Mouse (Mus musculus): ENCODE measurements around the gene Polr1d. TPM values are rescaled to one million over a fixed set of nuclear protein-coding genes. Genes with fewer than 3 reads are reported as not detected.

Gene Polr1d
- polyA plus RNA-seq, 1 experiment from 2014 or later, result 139 TPM

GRCm38 (mm10) chr5:147073805-147074204 lies 3.0 kb upstream of the Polr1d start:
- ATAC-seq (ENCODE audit: insufficient number of reproducible peaks, low FRiP score, low TSS enrichment, low read depth), result no peak
- no peak overlapping the region for H3K9ac ChIP-seq
- no peak overlapping the region for H3K4me3 ChIP-seq (replicated peaks)
- WGBS, result 75% methylated on average over 6 of the region's 6 CpGs
- peaks cover 40% of the 10 kb centered on the region for H3K4me1 ChIP-seq
- H3K27ac ChIP-seq (replicated peaks), result no peak overlapping the region
- no peaks in the 10 kb centered on the region for H3K36me3 ChIP-seq
- H3K27me3 ChIP-seq, result no peaks in the 10 kb centered on the region
- no peak overlapping the region for H3K4me2 ChIP-seq (replicated peaks)
- no peaks in the 10 kb centered on the region for H3K9me3 ChIP-seq (replicated peaks)

DNA sequence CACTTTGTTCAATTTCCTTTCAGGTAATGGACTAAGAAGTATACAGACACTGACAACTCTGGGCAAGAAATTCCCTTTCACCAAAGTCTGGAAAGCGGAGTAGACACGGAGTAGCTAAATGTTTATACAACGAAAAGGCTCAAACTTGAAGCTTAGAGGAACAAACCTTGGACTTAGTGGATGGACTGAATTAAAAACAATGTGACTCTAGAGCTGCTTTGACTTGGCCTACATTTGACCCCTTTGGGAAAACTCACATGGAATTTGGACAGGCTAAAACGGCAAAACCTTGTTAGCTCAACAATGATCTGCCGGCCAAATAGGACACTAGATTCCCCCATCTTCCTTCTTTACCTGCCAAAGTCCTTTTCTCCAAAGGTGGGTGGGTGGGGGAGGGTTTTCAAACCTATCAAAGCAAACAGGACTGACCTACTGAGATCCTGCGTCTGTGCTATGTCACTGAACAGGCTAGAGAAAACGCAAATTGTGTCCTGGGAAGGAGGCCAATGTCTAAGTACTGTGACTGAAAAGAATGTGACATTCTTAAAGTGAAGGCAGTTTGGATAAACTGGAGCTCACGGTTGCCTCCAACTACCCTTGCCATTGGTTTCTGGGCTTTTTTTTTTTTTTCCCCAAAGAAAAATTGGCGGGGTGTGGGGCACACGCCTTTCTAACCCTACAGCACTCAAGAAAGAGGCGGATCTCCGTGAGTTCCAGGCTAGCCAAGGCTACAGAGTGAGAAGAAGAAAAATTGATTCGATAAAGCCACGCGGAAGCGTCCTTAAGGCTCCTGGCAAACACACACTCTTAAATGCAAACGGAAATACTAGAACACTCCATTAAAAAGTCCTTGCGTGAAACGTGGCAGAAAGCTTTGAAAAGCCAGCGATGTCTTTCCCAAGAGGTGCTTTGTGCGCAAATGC lies 1.5 kb upstream of the Polr1d start:
- Histone ChIP-seq H3K27me3 (no peaks in the 10 kb centered on the region), H3K36me3 (no peaks in the 10 kb centered on the region; the same call in 1 of the 2 replicates), H3K4me3 (replicated peaks) (peak overlapping the region; percentile 73), H3K9me3 (replicated peaks) (no peaks in the 10 kb centered on the region), H3K4me2 (replicated peaks) (peak overlapping the region; percentile 94), H3K4me1 (peaks cover 34% of the 10 kb centered on the region), H3K27ac (replicated peaks) (peak overlapping the region; percentile 98), H3K9ac (peak overlapping the region; percentile 73)
- WGBS, result 11% methylated on average over 21 of the region's 21 CpGs
- no peak for ATAC-seq (ENCODE audit: insufficient number of reproducible peaks, low FRiP score, low TSS enrichment, low read depth)

DNA sequence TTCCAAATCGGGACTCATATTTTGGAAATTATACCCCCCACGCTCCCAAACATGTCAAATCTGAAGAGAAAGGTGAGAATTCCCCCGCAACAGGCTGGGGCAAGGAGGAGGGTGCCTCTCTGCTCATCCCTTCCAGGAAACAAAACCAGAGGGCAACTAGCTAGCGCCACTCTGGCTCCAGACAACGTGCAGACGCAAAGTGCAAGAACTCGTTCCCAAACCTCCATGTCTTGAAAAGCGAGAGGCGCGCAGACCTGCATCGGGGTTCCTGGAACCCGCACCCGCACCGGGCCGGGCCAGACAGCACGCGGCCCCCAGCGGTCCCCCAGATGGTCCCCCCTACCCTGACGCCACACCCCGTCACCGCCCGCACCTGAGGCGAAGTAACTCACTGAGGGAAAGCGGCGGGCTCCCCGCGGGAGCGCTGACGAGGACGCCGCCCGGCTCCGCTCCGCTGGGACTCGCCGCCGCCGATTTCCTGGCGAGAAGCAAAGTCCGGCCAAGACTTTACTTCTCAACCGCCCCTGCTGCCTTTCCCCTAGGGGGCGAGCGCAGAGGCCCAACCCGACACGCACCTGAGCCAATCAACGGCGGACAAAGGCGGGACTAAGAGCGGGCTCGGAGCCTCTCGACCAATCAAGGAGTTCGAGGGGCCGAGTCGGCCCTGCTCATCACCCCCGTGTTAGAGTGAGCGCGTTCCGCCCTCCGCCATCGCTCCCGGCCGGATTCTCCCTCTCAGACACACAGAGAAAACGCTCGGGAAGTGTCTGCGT lies 638 bp upstream of the Polr1d start, which contains the start of gene Lnx2:
Lnx2 (minus strand) TSS at position 561 of the 773 bp plus-strand sequence.
- Histone ChIP-seq H3K4me2 (replicated peaks) (peak within 1 kb of the TSS; percentile 94), H3K4me3 (replicated peaks) (peak within 1 kb of the TSS; percentile 73), H3K9me3 (replicated peaks) (no peaks in the 10 kb centered on the region), H3K36me3 (peaks cover under 1% of the 10 kb centered on the region; the same call in 1 of the 2 replicates), H3K9ac (peak within 1 kb of the TSS; percentile 77), H3K27ac (replicated peaks) (peak within 1 kb of the TSS; percentile 98), H3K27me3 (no peaks in the 10 kb centered on the region), H3K4me1 (peaks cover 30% of the 10 kb centered on the region)
- WGBS, result under 1% methylated on average over 65 of the region's 65 CpGs
- peak; percentile 99 for ATAC-seq (ENCODE audit: insufficient number of reproducible peaks, low FRiP score, low TSS enrichment, low read depth)

- Histone ChIP-seq H3K36me3 (peaks cover 7% of the 10 kb centered on the region), H3K4me1 (peaks cover 30% of the 10 kb centered on the region), H3K27ac (replicated peaks) (peak overlapping the region; percentile 98), H3K9ac (peak overlapping the region; percentile 77), H3K4me2 (replicated peaks) (peak overlapping the region; percentile 94), H3K4me3 (replicated peaks) (peak overlapping the region; percentile 73), H3K27me3 (no peaks in the 10 kb centered on the region), H3K9me3 (replicated peaks) (no peaks in the 10 kb centered on the region)
- under 1% methylated on average over 57 of the region's 57 CpGs for WGBS
- ATAC-seq (ENCODE audit: insufficient number of reproducible peaks, low FRiP score, low TSS enrichment, low read depth), result peak; percentile 63
Observed at GRCm38 (mm10) chr5:147077305-147078034, 620 bp downstream of the Polr1d start.

DNA sequence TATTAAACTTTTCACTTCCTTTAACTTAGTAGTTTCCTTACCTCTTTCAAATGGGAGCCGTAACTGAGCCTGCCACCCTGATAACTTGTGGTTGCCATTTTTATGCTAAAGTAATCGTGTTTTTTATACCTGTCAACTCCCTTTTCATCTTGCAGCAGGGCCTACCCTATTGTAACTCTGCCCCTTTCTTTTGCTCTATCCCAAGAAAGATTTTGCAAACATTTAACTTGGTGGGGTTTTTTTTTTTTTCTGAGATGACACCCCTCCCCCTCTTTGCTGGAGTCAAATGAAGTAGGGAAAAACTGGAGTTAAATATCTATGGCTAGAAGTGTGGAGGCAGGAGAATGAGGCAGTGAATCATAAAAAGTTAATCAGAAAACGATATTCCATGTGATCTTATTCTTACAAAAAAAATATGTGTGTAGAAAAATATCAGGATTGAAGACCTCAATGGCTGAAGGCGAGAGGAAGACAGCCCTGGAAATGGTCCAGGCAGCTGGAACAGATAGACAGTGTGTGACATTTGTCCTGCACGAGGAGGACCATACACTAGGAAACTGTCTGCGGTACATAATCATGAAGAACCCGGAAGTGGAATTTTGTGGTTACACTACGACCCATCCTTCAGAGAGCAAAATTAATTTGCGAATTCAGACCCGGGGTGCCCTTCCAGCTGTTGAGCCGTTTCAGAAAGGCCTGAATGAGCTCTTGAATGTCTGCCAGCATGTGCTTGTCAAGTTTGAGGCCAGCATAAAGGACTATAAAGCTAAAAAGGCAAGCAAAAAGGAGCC lies 1.5 kb downstream of the Polr1d start:
- Histone ChIP-seq H3K9me3 (replicated peaks) (no peaks in the 10 kb centered on the region), H3K27ac (replicated peaks) (no peak overlapping the region), H3K4me2 (replicated peaks) (peak overlapping the region; percentile 94), H3K4me1 (peaks cover 25% of the 10 kb centered on the region), H3K4me3 (replicated peaks) (peak overlapping the region; percentile 73), H3K9ac (peak overlapping the region; percentile 77), H3K36me3 (peaks cover 7% of the 10 kb centered on the region), H3K27me3 (no peaks in the 10 kb centered on the region)
- 48% methylated on average over 11 of the region's 11 CpGs for WGBS
- no peak for ATAC-seq (ENCODE audit: insufficient number of reproducible peaks, low FRiP score, low TSS enrichment, low read depth)

DNA sequence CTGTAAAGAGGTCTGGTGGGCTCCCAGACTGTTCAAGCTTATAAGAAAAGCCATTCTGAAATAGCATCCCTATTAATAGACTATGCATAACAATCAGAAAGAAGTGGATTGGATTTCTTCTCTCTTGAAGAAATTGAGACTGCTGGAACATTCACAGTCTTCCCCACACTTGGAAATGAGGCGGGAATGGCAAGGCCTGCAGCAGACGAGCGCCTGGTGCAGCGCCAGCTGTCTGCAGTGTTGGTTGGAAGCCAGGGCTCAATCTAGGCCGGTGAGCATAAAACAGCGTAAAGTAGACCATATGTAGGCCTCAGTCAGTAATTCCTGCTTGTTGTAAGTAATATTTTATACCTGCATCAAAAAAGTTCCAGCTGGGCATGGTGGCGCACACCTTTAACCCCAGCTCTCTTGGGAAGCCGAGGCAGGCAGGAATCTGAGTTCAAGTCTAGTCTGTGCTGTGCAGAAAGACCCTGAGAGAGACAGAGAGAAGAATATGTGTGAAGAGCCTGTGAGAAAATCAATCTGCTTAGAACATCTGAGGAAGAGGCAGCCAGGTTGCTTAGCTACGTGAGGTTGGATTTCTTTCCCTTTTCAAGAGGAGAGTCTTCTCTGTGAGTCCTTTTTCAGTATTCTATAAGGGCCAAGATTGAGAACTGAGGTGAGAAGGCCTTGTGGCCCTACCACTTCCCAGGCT lies 8.5 kb downstream of the Polr1d start:
- peaks cover 7% of the 10 kb centered on the region for H3K36me3 ChIP-seq
- H3K9me3 ChIP-seq (replicated peaks), result no peaks in the 10 kb centered on the region
- H3K4me3 ChIP-seq (replicated peaks), result no peak overlapping the region
- H3K27me3 ChIP-seq, result no peaks in the 10 kb centered on the region
- no peak overlapping the region for H3K9ac ChIP-seq
- no peak for ATAC-seq (ENCODE audit: insufficient number of reproducible peaks, low FRiP score, low TSS enrichment, low read depth)
- peaks cover 29% of the 10 kb centered on the region for H3K4me1 ChIP-seq
- H3K4me2 ChIP-seq (replicated peaks), result no peak overlapping the region
- WGBS, result 53% methylated on average over 9 of the region's 9 CpGs
- peak overlapping the region; percentile 65 for H3K27ac ChIP-seq (replicated peaks)

DNA sequence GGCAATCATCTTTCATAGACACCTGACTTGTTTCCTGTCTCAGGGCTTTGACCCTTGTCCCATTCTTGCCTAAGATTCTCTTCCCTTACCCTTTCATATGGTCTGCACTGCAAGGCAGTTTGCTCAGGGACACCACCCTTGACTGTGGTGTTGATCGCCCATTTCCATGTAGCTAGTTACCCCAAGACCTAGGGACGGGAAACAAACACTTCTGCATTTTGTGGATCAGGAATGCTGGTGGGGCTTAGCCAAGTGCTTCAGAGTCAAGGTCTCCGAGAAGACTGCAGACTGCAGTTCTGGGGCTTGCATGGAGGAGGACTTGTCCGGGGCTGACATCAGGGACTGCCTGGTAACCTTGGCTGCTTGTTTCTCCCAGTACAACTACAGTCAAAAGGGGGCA lies 10.0 kb downstream of the Polr1d start:
- Histone ChIP-seq H3K36me3 (no peaks in the 10 kb centered on the region), H3K27ac (replicated peaks) (no peak overlapping the region), H3K4me1 (peaks cover 34% of the 10 kb centered on the region), H3K9ac (no peak overlapping the region), H3K4me2 (replicated peaks) (no peak overlapping the region), H3K27me3 (no peaks in the 10 kb centered on the region), H3K9me3 (replicated peaks) (no peaks in the 10 kb centered on the region), H3K4me3 (replicated peaks) (no peak overlapping the region)
- 91% methylated on average over 4 of the region's 4 CpGs for WGBS
- ATAC-seq (ENCODE audit: insufficient number of reproducible peaks, low FRiP score, low TSS enrichment, low read depth), result no peak

DNA sequence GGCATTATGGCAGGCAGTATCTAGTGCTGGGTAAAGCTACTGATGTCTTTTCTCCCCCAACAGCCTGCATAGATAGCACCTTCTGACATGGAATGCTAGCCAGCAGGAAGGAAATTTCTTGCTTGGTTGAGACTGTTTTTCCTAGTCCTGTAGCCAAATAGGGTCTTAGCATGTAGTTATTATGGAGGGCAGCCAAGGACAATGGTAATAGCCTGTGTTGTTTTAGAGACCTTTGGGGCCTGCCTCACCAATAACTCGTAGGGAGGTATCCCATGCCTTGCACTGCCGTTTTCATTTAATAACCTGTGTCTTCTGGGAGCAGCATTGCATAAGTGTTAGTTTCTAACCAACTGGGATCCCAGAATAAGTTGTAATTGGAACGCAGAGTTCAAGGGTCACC lies 13.0 kb downstream of the Polr1d start:
- H3K27ac ChIP-seq (replicated peaks), result peak overlapping the region; percentile 82; the same call in 1 of the 2 replicates
- H3K4me3 ChIP-seq (replicated peaks), result no peak overlapping the region
- no peak for ATAC-seq (ENCODE audit: insufficient number of reproducible peaks, low FRiP score, low TSS enrichment, low read depth)
- peaks cover 20% of the 10 kb centered on the region for H3K4me1 ChIP-seq
- H3K4me2 ChIP-seq (replicated peaks), result no peak overlapping the region
- no peaks in the 10 kb centered on the region for H3K36me3 ChIP-seq
- H3K9me3 ChIP-seq (replicated peaks), result no peaks in the 10 kb centered on the region
- no peak overlapping the region for H3K9ac ChIP-seq
- 47% methylated on average over 3 of the region's 3 CpGs for WGBS
- no peaks in the 10 kb centered on the region for H3K27me3 ChIP-seq

DNA sequence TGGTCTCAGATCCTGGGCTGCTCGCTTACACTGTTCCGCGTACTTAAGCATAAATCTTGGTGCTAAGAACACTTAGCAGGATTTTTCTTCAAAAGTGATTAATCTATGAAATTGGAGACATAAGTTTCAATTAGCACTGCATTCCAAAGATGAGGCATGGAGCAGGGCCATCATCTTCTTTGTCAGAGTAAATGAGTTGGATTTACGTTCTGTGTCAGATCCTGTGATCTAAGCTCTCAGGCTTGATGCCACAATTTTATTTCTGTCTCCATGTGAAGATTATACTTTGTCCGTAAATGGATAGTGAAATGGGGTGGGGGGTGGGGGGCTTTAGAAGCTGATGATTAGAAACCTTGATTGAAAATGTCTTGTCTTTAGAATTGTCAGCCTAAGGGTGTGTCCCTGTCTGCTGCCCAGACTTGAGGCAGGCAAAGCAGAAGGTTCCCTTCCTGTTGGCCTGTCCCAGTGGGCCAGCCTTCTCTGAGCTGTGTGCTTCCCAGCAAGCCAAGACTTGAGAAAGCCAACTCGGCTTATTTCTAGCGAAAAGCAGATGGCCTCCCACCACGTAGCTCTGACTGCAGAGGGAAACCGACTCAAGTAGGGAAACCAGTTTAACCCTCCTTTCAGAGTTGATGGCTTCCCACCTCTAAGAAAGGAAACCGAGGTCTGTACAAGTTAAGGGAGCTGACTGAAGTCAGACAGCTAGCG lies 13.6 kb downstream of the Polr1d start:
- H3K9ac ChIP-seq, result no peak overlapping the region
- no peak overlapping the region for H3K4me3 ChIP-seq (replicated peaks)
- H3K27ac ChIP-seq (replicated peaks), result peak overlapping the region; percentile 82
- H3K36me3 ChIP-seq, result 0 out of 2 replicates have a peak, but pooled peaks cover 2% of the 10 kb centered on the region
- ATAC-seq (ENCODE audit: insufficient number of reproducible peaks, low FRiP score, low TSS enrichment, low read depth), result 0 out of 2 replicates have a peak, but pooled peaks have one; percentile 56
- H3K9me3 ChIP-seq (replicated peaks), result no peaks in the 10 kb centered on the region
- WGBS, result 40% methylated on average over 11 of the region's 11 CpGs
- peaks cover 14% of the 10 kb centered on the region for H3K4me1 ChIP-seq
- no peaks in the 10 kb centered on the region for H3K27me3 ChIP-seq
- H3K4me2 ChIP-seq (replicated peaks), result no peak overlapping the region

Measured in embryonic facial prominence, embryonic 15.5 days (tissue).